Mouse (Mus musculus) frontal cortex, postnatal 36 days (tissue): ENCODE data around the gene Tmem161a.

Source experiments
- DNase-seq, 2 experiments: peaks; one replicate each; pipeline ENCODE4 v3.0.0; 2022; ENCODE audit warnings: low spot score in 2 of 2

The Tmem161a gene

GRCm38 (mm10) chr8:70160015-70160414, 12.1 kb upstream of the Tmem161a start:
- DNase-seq, result no peak

DNA sequence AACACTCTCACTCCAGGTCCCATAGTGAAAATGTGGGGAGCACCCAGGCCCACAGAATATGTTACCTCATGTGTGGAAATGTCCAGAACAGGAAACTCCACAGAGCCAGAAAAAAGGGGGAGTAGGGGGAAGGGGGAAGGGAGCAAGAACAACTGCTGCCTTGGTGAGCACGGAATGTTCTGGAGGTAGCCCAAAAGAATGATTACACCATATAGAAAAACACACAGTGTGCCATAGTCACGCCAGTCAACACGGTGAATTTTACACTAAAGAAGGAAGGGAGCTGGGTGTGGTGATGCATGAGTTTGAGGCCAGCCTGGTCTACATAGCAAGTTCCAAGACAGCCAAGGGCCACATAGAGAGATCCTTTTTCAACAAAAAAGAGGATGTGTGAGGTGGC, 8.8 kb upstream of the Tmem161a start:
- no peak for DNase-seq

DNA sequence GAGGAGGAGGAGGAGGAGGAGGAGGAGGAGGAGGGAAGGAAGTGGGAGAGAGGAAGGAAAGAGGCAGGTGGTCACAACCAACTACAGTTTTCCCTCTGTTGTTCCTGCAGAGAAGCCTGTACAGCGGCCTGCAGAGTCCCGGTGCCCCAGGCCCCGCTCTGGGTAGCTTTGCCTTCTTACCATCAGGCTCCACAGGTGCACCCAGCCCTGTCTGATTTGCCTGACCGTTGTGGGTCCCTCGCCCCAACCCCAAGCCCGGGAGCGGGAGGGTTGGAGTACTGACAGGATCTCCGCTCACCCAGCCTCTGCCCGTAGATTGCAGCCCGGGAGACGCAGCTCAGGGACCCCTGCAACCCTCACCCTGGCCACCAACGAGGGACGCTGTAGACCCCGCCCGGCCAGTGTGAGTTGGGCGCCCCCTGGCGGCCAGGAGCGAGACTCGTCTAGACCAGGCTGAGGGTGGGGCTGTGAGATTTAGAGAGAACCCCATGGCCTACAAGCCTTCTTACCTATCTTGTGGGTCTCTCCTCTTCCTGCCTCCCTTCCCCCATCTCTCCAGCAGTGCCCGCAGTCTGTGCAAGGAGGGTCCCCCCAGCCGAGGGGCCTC, 5.5 kb upstream of the Tmem161a start:
- DNase-seq, result peak; percentile 43 to 49

DNA sequence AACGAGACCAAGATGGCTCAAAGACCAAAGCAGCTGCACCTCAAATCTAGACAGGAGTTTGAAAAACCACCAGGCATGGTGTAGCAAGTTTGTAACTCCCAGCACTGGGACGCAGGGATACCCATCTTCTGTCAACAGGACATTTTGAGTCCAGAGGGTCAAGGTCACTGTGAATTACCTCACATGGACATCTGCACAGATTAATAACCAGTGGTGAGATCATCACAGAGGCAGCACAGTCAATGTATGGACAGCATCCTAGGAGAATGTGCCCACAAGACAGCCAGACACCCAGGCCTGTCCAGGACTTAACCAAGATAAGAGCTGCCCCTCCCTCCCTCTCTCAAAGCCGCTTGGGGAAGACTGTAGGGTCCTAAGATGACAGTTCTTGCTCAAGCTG, 2.0 kb upstream of the Tmem161a start:
- no peak for DNase-seq

DNA sequence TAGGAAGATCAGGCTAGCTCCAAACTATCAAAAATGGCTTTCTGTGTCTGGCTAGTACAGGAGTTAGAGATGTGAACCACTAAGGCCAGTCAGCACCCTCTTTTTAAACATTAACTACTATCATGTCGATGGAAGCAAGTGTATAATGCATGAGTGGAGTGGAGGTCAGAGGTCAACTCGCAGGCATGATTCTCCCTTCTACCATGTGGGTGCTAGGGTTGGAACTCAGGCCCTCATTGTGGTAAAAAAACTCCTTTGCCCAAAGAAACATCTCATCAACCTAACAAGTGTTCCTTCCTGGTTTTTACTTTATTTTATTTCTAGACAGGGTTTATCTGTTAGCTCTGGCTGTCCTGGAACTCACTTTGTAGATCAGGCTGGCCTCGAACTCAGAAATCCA, 1.4 kb upstream of the Tmem161a start:
- DNase-seq, result no peak

DNA sequence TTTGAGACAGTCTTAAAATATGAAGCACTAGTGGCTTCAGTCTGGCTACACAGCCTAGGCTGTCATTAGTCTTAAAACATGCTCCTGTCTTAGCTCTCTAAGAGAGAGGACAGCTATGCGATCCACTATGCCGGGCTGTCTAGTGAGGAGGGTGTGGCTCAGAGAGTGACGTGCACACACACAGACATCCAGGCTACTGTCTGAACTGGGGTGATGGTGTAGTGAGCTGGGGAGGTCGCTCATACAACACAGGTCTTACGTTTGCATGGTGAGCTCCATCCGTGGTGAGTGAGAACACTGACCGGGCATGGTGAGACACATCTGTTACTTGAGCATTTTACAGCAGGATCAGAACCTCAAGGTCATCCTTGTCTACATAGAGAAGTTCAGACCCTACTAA, 916 bp upstream of the Tmem161a start:
- DNase-seq, result no peak

DNA sequence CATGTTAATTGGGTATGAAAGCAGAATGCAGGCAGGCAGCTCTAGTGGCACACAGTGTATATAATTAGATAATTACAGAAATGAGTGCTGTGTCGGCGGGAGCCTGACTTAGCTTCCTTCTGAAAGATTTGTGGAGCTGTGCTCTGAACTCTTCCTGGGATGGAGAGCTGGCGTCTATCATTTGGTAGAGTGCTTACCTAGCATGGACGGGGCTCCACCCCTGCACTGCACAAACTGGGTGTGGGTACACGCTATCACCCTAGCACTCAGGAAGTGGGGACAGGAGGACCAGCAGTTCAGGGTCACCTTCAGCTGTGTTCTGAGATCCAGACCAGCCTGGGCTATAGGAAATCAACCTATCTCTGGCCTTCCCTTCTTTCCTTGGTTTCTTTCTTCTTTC, 1.2 kb downstream of the Tmem161a start:
- DNase-seq, result no peak

DNA sequence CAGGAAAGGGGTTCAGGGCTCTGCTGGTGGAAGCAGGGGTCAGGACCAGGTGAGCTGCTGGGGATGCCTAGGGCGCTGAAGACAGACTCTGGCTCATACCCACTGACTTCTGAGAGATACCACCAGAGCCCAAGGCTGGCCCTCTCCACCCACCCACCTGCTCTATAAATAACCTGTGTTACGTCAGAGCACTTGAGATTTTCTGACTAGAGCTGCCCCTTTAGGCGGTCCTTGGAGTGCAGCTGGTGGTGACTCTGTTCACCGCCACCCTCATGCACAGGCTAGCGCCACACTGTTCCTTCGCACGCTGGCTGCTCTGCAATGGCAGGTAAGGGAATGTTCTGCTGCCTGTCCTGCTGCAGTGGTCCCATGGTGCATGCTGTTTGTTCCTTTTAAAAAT, 1.9 kb downstream of the Tmem161a start:
- DNase-seq, result peak; percentile 13 to 15

DNA sequence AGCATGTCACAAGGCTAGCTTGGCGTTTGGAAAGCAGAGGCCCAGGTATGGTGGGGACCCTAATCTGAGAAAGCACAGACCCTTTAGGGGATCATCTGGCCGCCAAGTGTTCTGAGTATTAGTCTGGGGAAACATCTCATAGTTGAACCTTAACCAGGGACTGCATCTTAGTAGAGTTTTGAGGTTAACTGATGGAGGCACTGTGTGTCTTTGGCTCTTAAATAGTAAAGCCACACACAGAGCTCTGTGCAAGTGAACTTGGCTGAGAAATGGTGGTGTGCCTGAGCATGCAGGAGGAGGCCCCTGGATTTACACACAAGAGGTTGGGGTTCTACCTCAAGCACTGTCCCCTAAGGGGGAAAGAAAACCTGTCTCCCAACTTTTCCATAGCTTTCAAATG, 6.1 kb downstream of the Tmem161a start:
- no peak for DNase-seq

DNA sequence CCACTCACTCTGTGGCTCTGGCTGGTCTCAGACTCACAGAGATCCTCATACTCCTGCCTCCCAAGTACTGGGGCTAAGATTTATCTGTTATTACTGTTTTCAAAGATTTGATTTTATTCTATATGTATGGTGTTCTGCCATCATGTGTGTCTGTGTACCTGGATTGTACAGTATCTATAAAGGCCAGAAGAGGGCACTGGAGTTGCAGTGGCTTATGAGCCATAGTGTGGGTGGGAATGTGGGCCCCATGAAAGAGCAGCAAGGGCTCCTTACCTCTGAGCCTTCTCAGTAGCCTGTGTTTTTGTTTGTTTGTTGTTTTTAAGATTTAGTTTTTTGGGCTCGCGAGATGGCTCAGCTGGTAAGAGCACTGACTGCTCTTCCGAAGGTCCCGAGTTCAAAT, 6.9 kb downstream of the Tmem161a start:
- no peak for DNase-seq

DNA sequence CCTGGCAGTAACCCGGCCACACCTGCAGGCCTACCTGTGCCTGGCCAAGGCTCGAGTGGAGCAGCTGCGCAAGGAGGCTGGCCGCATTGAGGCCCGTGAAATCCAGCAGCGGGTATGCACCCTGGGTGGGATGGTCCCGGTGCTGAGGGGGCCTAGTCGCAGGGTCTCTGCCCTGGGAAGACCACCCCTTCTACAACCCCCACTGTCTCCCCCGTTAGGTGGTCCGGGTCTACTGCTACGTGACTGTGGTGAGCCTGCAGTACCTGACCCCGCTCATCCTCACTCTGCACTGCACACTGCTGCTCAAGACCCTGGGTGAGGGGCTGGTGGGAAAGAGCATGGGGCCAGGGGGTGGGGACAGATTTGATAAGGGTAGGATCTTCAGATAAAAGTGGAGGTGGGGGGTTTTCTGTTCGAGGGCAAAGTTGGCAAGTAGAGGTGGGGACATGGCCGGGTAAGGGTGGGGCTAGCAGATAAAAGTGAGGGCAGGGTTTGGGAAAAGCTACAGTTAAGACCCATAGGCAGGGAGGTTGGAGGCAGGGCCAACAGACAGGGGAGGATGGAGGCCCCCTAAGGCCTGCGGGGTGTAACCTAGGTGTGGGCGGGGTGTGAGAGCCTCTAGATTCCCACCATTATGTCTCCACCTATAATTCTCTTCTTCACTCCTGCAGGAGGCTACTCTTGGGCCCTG, 9.2 kb downstream of the Tmem161a start:
- no peak for DNase-seq

- DNase-seq, result no peak
These were observed 9.7 kb downstream of the Tmem161a start for GRCm38 (mm10) chr8:70181903-70182252.

GRCm38 (mm10) chr8:70183194-70183593, 11.0 kb downstream of the Tmem161a start:
- DNase-seq, result no peak

GRCm38 (mm10) chr8:70188707-70189106, 16.6 kb downstream of the Tmem161a start:
- DNase-seq, result no peak

DNA sequence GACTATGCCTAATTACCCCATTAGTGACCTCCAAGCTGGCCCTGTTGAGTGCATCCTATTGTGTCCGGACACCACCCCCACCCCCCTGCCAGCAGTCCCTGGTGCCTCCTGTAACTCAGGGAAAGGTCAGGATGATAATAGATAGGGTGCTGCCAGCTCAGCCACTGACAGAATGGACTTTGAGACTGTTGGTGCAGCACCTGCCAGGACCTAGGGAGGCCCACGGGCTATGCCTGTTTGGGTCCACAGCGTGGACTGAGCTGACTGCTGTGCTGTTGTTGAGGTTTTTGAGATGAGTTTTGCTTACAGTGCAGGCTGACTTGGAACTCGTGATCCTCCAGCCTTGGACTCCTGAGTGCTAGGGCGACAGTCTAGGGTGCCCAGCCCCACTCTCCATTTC, 21.1 kb downstream of the Tmem161a start:
- no peak for DNase-seq

- DNase-seq, result no peak
These were observed 22.0 kb downstream of the Tmem161a start for GRCm38 (mm10) chr8:70194191-70194590.

- no peak for DNase-seq
These were observed 23.6 kb downstream of the Tmem161a start for GRCm38 (mm10) chr8:70195762-70196161.

DNA sequence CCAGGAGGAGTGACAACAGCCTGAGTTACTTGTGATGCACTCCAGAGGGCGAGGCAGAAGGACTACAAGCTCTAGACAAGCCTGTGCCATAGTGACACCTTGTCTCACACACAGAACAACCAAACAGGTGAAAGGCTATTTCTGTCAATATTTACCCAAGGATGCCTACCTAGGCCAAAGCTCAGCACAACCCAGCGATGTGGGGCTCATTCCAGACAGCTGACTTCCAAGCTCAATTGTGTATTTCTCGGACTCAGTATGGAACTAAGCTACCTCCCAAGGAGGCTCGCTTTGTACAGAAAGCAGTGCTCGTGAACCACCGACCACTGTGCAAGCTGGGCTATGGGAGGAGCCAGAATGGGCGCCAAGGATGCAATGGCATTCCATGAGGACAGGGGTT, 25.4 kb downstream of the Tmem161a start:
- no peak for DNase-seq

DNA sequence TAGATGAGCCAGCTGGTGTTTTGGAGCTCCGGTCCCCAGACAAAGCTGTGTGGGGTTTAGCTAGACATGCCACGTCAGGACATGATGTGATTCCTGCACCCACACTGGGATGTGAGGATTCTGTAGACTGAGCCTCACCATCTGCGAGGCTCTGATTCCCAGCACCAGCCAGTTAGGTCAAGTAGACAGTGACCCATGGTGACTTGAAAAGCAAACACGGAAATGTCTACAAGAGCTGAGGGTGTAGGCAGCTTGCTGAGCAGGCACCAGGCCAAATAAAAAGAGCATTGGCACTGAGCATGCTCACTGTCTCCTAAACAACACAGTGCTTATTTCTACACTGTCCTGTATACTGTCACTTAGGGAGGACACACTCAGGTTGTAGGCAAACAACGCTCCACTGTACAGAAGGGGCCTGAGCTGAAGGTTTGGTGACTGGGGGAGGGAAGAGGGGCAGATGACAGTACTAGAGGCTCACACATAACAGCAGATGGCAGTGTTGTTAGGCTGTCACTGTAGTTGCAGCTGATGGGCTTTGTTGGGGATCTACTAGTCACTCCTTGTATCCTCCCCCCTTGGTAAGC, 28.0 kb downstream of the Tmem161a start:
- DNase-seq, result peak; percentile 52 to 58

DNA sequence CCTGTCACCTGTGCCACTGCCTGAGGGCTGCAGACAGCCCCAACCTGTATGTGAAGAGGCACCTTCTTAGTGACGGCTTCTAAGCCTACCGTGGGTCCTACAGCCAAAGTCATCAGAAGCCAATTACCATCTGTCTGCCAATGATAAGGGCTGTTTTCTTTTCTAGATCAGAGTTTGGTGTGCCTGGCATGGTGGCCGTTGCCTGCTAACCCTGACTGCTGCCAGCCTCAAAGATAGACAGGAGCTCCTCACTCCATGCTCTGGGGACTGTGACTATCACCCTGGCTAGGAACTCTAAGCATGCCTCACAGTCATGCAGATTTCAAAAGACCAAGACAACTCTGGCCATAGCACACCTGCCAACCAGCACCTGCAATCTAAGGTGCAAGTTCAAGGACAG, 29.3 kb downstream of the Tmem161a start:
- DNase-seq, result no peak

- DNase-seq, result peak; percentile 28 to 38
These were observed 30.9 kb downstream of the Tmem161a start for GRCm38 (mm10) chr8:70203072-70203471.

GRCm38 (mm10) chr8:70204757-70205156, 32.6 kb downstream of the Tmem161a start:
- no peak for DNase-seq

- no peak for DNase-seq
These were observed 36.0 kb downstream of the Tmem161a start for GRCm38 (mm10) chr8:70208130-70208529.

DNA sequence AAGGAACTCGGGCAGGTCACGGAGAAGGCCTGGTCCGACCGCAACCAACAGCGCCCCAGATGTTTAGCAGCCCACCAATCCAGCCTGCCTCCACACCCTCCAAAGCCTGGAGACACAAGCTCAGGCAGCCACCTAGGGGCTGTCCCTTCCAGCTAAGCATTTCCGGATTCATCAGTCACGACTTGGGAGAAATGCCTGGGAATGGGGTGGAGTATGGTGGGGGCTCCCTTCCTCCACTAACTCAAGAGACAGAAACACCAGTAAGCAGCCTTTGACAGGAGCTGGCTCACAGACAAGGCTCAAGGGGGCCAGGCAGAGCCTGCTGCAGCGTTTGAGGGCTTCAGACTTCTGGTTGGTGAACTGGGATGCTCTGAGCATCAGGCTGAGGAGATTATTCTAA, 38.4 kb downstream of the Tmem161a start:
- peak; percentile 49 to 59 for DNase-seq
